Mouse (Mus musculus): Measurements from ENCODE around the gene Lrrc28.
A peak's percentile ranks its signal among the peaks of the same experiment; 100 is the strongest.

Gene Lrrc28

DNA sequence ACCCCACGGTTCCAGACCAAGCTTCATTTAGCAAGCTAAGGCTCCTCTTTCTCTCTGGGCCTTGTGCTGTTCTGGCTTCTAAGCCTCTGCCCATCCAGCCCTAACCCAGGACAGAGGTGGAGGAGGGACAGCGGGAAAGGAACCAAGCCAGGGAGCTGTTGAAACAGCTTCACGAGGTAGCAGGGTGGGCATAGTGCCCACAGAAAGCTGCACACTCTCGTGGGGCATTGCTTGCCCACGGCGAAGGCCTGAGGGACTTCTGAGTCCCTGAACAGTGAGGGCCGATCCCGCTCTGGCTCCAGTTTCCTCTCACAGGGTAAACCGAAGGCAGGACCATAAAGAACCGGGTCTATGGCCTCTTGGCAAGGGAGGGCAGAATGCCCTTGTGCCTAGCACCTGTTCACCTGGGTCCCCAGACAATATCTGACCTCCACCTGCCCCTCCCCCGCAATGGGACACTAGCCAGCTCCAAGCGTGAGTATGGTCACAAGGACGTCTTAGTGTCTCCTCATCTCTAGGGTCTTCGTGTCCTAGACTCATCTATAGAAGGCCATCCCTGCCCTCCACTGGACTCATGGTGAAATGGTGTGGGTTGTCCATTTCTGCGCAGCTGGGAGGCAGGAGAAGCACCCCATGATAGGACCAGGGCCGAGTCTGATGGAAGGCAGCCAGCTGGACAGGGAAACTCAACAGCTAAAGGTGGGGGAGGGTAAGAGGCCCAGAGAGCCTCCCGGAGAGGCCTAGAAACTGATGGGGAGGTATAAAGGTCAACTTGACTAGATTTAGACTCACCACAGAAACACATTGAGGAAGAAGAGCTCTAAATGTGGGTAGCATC is 165.3 kb downstream of the Lrrc28 start:
- DNase-seq: peak; percentile 25

GRCm38 (mm10) chr7:67479168-67479567 is 165.9 kb downstream of the Lrrc28 start:
- no peak for DNase-seq

- DNase-seq: peak; percentile 29
Observed at GRCm38 (mm10) chr7:67477996-67478395, 167.1 kb downstream of the Lrrc28 start.

- DNase-seq: no peak
Observed at GRCm38 (mm10) chr7:67471295-67471694, 173.8 kb downstream of the Lrrc28 start.

DNA sequence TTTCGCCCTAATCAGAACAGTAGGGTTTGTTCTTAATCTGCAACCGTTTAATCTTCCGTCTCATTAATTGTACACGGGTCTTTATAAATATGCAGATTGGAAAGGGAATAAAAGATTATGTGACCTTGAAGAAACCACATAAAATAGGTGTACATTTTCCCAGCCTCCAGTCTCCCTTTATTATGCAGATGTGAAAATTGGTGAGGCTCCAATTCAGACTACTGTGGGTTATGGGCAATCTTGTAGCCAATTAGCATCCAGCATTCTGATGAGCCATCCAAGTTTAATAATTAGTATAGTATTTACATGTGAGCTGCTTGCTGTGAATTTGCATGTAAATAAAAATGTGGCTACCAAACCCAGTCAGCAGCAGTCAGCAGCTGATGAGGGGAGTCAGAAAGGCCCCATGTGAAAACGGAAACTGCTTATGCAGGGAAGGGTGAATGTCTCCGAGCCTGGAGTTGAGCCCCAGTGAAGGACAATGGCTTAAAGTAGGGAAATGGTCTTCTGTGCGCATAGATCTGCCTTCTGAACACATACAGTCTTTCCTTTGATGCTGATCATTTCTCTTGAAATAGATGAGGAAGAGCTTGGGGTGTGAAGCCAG is 176.2 kb downstream of the Lrrc28 start:
- DNase-seq: no peak

DNA sequence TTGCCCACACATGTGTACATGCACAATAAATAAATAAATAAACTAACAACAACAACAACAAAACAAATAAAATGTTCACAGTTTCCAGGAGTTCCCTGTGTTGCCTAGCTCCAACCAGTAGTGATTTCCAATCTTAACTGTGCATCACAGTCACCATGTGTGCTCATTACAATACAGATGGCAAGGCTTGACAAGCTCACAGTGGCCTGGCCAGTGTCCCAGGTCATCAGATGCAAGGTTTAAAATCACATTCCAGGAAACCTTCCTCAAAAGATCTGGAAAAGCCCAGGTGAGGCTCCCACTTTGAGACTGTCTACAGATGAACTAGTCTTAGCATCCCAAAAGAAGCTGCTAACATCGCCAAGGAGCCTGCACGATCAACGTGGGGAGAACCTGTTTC is 176.9 kb downstream of the Lrrc28 start:
- no peak for DNase-seq

DNA sequence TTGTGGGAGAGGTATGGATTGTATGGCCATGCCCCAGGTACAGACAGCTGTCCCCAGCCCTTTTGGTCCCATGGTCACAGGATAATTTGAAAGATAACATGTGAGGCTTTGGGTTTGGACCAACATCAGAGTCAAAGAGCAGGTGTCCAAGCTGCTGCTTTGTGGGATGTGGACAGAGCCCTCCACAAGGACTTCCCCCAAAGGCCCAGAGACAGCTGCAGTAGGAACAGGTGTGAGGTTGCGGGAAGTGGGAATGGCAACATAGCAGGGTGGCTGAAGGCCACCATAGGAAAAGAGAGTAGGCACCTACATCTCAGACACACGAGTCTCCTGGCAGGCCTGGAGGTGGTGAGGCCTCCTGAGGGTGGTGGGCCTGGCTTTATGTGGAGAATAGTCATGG is 178.7 kb downstream of the Lrrc28 start:
- no peak for DNase-seq

DNA sequence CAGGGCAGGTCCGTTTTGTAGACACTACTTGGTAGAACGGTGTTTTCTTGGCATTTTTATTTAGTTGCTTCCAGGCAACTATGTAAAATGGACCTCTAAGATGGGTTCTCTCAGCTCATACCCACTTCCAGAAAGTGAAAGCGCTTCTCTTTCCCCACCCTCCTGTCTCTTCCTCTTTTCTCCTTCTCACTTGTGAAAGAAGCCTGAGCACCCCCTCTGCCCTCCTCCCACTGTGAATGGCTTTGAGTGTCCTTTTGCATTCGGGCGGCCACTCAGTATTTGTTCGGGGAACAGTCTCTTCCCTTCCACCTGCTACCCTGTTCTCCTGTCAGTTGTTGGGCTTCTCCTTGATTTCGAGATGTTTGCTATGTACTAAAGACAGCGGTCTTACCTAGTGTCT is 180.4 kb downstream of the Lrrc28 start:
- no peak for DNase-seq

- DNase-seq: no peak
Observed at GRCm38 (mm10) chr7:67463565-67463964, 181.5 kb downstream of the Lrrc28 start.
